ENCODE assay signal across 10 mouse cellular contexts in genomic region chr4:152475941-152476340, GRCm38 (mm10). TPM values are rescaled to one million over a fixed set of nuclear protein-coding genes. Genes with fewer than 3 reads are reported as not detected.
A peak's percentile ranks its signal among the peaks of the same experiment; 100 is the strongest.
DNase-seq lines count a peak whose midpoint lies in the region; ATAC-seq and TF ChIP-seq lines count a peak whose summit lies in the region.
"Had no signal": no experiment of that assay in that cellular context is flagged by ENCODE, and none has a peak within 500 bp of the region (broad histone marks: within the 10 kb centered on the region; RNA-seq: fewer than 3 reads in every experiment).

No protein-coding gene starts in this region.

- DNase-seq in neural tube, embryonic 10.5 days (ENCODE audit: extremely low spot score, low spot score): no peak
- DNase-seq in forebrain, postnatal 0 days: no peak
- no peak for DNase-seq in midbrain, embryonic 10.5 days (ENCODE audit: low spot score)
- DNase-seq in right cerebral cortex, postnatal 14 days: no peak
- no peak for DNase-seq in testis, postnatal 10 days (ENCODE audit: low spot score)
- DNase-seq: kidney, postnatal 36 days; lung, postnatal 10 days had no signal

- H3K27ac ChIP-seq in neural tube, embryonic 12.5 days: no peak overlapping the region
- no peak overlapping the region for H3K27ac ChIP-seq in forebrain, postnatal 0 days (ENCODE audit: low read depth, low read length)
- no peak overlapping the region for H3K27ac ChIP-seq in midbrain, embryonic 10.5 days (replicated peaks)
- H3K27ac ChIP-seq in liver, embryonic 12.5 days: no peak overlapping the region

- no peak for TF ChIP-seq CTCF in forebrain, postnatal 0 days (IDR thresholded peaks at IDR 0.05; ENCODE audit: low read depth)

- peaks cover 16% of the 10 kb centered on the region for H3K27me3 ChIP-seq in neural tube, embryonic 12.5 days (replicated peaks)
- no peaks in the 10 kb centered on the region for H3K27me3 ChIP-seq in forebrain, postnatal 0 days (ENCODE audit: insufficient read depth, low read length)
- peaks cover 24% of the 10 kb centered on the region for H3K27me3 ChIP-seq in midbrain, embryonic 10.5 days (ENCODE audit: low read depth, poor library complexity, severe bottlenecking)
- H3K27me3 ChIP-seq in liver, embryonic 12.5 days (replicated peaks): peaks cover 63% of the 10 kb centered on the region

- peaks cover 12% of the 10 kb centered on the region; the same call in 1 of the 2 replicates for H3K9me3 ChIP-seq in neural tube, embryonic 12.5 days
- H3K9me3 ChIP-seq in forebrain, postnatal 0 days (ENCODE audit: low read length): no peaks in the 10 kb centered on the region
- peaks cover 13% of the 10 kb centered on the region; the same call in 1 of the 2 replicates for H3K9me3 ChIP-seq in midbrain, embryonic 10.5 days (replicated peaks)
- H3K9me3 ChIP-seq in liver, embryonic 12.5 days (replicated peaks): peaks cover 14% of the 10 kb centered on the region; the same call in 1 of the 2 replicates

- H3K4me2 ChIP-seq in neural tube, embryonic 12.5 days (replicated peaks): peak overlapping the region; percentile 90
- H3K4me2 ChIP-seq in forebrain, postnatal 0 days (ENCODE audit: low read depth): peak overlapping the region; percentile 95; the same call in 1 of the 2 replicates
- H3K4me2 ChIP-seq in liver, embryonic 12.5 days: no peak overlapping the region

- no peaks in the 10 kb centered on the region; the same call in 1 of the 2 replicates for H3K36me3 ChIP-seq in neural tube, embryonic 12.5 days
- no peaks in the 10 kb centered on the region for H3K36me3 ChIP-seq in forebrain, postnatal 0 days (ENCODE audit: insufficient read depth)
- peaks cover 15% of the 10 kb centered on the region for H3K36me3 ChIP-seq in midbrain, embryonic 10.5 days
- H3K36me3 ChIP-seq in liver, embryonic 12.5 days: no peaks in the 10 kb centered on the region

- peaks cover 25% of the 10 kb centered on the region for H3K4me1 ChIP-seq in neural tube, embryonic 12.5 days
- H3K4me1 ChIP-seq in forebrain, postnatal 0 days (ENCODE audit: insufficient read depth): peaks cover 6% of the 10 kb centered on the region
- H3K4me1 ChIP-seq in midbrain, embryonic 10.5 days: peaks cover 42% of the 10 kb centered on the region
- peaks cover 14% of the 10 kb centered on the region; the same call in 1 of the 2 replicates for H3K4me1 ChIP-seq in liver, embryonic 12.5 days

- no peak for ATAC-seq in neural tube, embryonic 12.5 days (ENCODE audit: low FRiP score, low read depth)
- ATAC-seq in forebrain, postnatal 0 days: no peak
- no peak for ATAC-seq in liver, embryonic 12.5 days
- ATAC-seq: activated CD4-positive, CD25-positive, alpha-beta regulatory T cell, adult 4 months had no signal

- WGBS in neural tube, embryonic 12.5 days: 85% methylated on average over 7 of the region's 7 CpGs
- WGBS in forebrain, postnatal 0 days: 85% methylated on average over 7 of the region's 7 CpGs
- WGBS in midbrain, embryonic 10.5 days: 83% methylated on average over 7 of the region's 7 CpGs
- WGBS in liver, embryonic 12.5 days (ENCODE audit: insufficient replicate concordance): 75% methylated on average over 7 of the region's 7 CpGs

- no peak overlapping the region for H3K4me3 ChIP-seq in neural tube, embryonic 12.5 days
- peak overlapping the region; percentile 69; the same call in 1 of the 2 replicates for H3K4me3 ChIP-seq in forebrain, postnatal 0 days (ENCODE audit: low read depth, low read length)
- H3K4me3 ChIP-seq in midbrain, embryonic 10.5 days: peak overlapping the region; percentile 81
- no peak overlapping the region for H3K4me3 ChIP-seq in liver, embryonic 12.5 days

- H3K9ac ChIP-seq in neural tube, embryonic 12.5 days: no peak overlapping the region
- H3K9ac ChIP-seq in forebrain, postnatal 0 days: no peak overlapping the region
- H3K9ac ChIP-seq in liver, embryonic 12.5 days: no peak overlapping the region

RNA-seq across cellular contexts. Expression of gene Nphp4, which starts 0.6 kb away (rescaled TPM):
- polyA plus RNA-seq in neural tube, embryonic 12.5 days (2016; fragmentation: Nextera tagmentation; extraction: Ambion mirVana): 6.6 and 7.2 TPM in 2 replicates
- 5.5 and 6.5 TPM in 2 replicates for total RNA-seq in forebrain, postnatal 0 days (2014; rRNA removed)
- polyA plus RNA-seq in forebrain, postnatal 0 days (2015; fragmentation: Nextera tagmentation; extraction: Ambion mirVana): 2.6 and 3.5 TPM in 2 replicates
- 7.8 and 8.2 TPM in 2 replicates for polyA plus RNA-seq in midbrain, embryonic 10.5 days (2016; fragmentation: Nextera tagmentation; extraction: Ambion mirVana)
- polyA plus RNA-seq in liver, embryonic 12.5 days (2016; fragmentation: Nextera tagmentation; extraction: Ambion mirVana): 0.39 and 0.41 TPM in 2 replicates

RNA-seq across cellular contexts. Expression of gene Kcnab2, which starts 1.7 kb away (rescaled TPM):
- 19.9 and 21.6 TPM in 2 replicates for polyA plus RNA-seq in neural tube, embryonic 12.5 days (2016; fragmentation: Nextera tagmentation; extraction: Ambion mirVana)
- 31.5 and 38.6 TPM in 2 replicates for total RNA-seq in forebrain, postnatal 0 days (2014; rRNA removed)
- polyA plus RNA-seq in forebrain, postnatal 0 days (2015; fragmentation: Nextera tagmentation; extraction: Ambion mirVana): 20.9 and 24.2 TPM in 2 replicates
- polyA plus RNA-seq in midbrain, embryonic 10.5 days (2016; fragmentation: Nextera tagmentation; extraction: Ambion mirVana): 12.2 and 17.3 TPM in 2 replicates
- 8.3 and 9.3 TPM in 2 replicates for polyA plus RNA-seq in liver, embryonic 12.5 days (2016; fragmentation: Nextera tagmentation; extraction: Ambion mirVana)

Comparison
In these comparisons a context has a peak if more than half of its experiments do, and no peak if none do; other contexts are left out.
1. H3K4me3 ChIP-seq: peak in forebrain, postnatal 0 days (single experiment) and midbrain, embryonic 10.5 days (single experiment); none in neural tube, embryonic 12.5 days (single experiment) and liver, embryonic 12.5 days (single experiment).